ENCODE assay signal across 31 mouse cellular contexts in genomic region chr1:180197956-180198355, GRCm38 (mm10). TPM values are rescaled to one million over a fixed set of nuclear protein-coding genes. Genes with fewer than 3 reads are reported as not detected.
DNase-seq lines count a peak whose midpoint lies in the region; TF ChIP-seq lines count a peak whose summit lies in the region.
"Had no signal": no experiment of that assay in that cellular context is flagged by ENCODE, and none has a peak within 500 bp of the region (broad histone marks: within the 10 kb centered on the region; RNA-seq: fewer than 3 reads in every experiment).

No protein-coding gene starts in this region.

- peak overlapping the region; percentile 81 for H3K27ac ChIP-seq in spleen, adult 2 months (ENCODE audit: insufficient read depth, low read length)
- H3K27ac ChIP-seq: embryonic facial prominence, embryonic 13.5 days; forebrain, embryonic 12.5 days; heart, adult 2 months; heart, embryonic 13.5 days; hindbrain, embryonic 14.5 days; layer of hippocampus, adult 2 months; limb, embryonic 10.5 days; limb, embryonic 15.5 days; liver, embryonic 13.5 days; midbrain, embryonic 12.5 days; neural tube, embryonic 13.5 days; stomach, postnatal 0 days had no signal

- H3K4me1 ChIP-seq in spleen, adult 2 months (ENCODE audit: control insufficient read depth, insufficient read depth, insufficient read length) = peaks cover 12% of the 10 kb centered on the region; the same call in 1 of the 2 replicates

- peak in 1 of 2 experiments; percentile 43 for DNase-seq in spleen, adult 2 months (ENCODE audit: low read depth in 1 of 2, low spot score in 2 of 2)
- DNase-seq in spleen, adult 12 weeks (ENCODE audit: low spot score) = no peak
- peak; percentile 20 for DNase-seq in 416B (ENCODE audit: low read depth)
- DNase-seq in B cell, adult 2 months = peak; percentile 50 to 54
- DNase-seq in splenic B cell, adult 2 months (ENCODE audit: low read depth, low spot score) = peak; percentile 65
- no peak for DNase-seq in left cerebral cortex, adult 9 months (ENCODE audit: low spot score in 2 of 2)
- DNase-seq: adrenal gland, postnatal 14 days; cerebellum, adult 11-12 months; cerebellum, postnatal 10 days; forebrain, postnatal 0 days; heart, adult 2 months; heart, postnatal 10 days; kidney, adult 11 months; kidney, postnatal 36 days; liver, embryonic 13.5 days; lung, adult 2 months; lung, postnatal 14 days; right cerebral cortex, postnatal 4 days; thymus, adult 18-20 months; thymus, postnatal 36 days had no signal

- TF ChIP-seq CTCF in spleen, adult 2 months (IDR thresholded peaks at IDR 0.05; ENCODE audit: extremely low read depth, insufficient read depth, insufficient read length, insufficient replicate concordance) = no peak

- no peak for TF ChIP-seq POLR2A in spleen, adult 2 months (IDR thresholded peaks at IDR 0.05; ENCODE audit: low read depth, low read length)

- no peaks in the 10 kb centered on the region for H3K36me3 ChIP-seq in spleen, adult 2 months (ENCODE audit: control insufficient read depth, insufficient read depth, low read length)
- H3K36me3 ChIP-seq in splenic B cell, adult 2 months (ENCODE audit: control insufficient read depth, insufficient read depth, low read length, poor library complexity, severe bottlenecking) = no peaks in the 10 kb centered on the region
- H3K36me3 ChIP-seq: embryonic facial prominence, embryonic 13.5 days; forebrain, embryonic 12.5 days; heart, embryonic 13.5 days; limb, embryonic 10.5 days; limb, embryonic 15.5 days; liver, embryonic 13.5 days; midbrain, embryonic 12.5 days; neural tube, embryonic 13.5 days had no signal

- WGBS in spleen, adult 2 months = 73% methylated on average over 3 of the region's 3 CpGs

- no peaks in the 10 kb centered on the region for H3K27me3 ChIP-seq in spleen, adult 2 months (ENCODE audit: control insufficient read depth, insufficient read depth, low read length)
- no peaks in the 10 kb centered on the region for H3K27me3 ChIP-seq in splenic B cell, adult 2 months (ENCODE audit: control insufficient read depth, insufficient read depth, low read length, poor library complexity, severe bottlenecking)
- H3K27me3 ChIP-seq: liver, embryonic 13.5 days; Patski had no signal

- no peak overlapping the region for H3K4me3 ChIP-seq in spleen, adult 2 months (ENCODE audit: extremely low read depth, insufficient read depth, insufficient read length)
- H3K4me3 ChIP-seq: embryonic facial prominence, embryonic 13.5 days; forebrain, embryonic 12.5 days; heart, adult 2 months; heart, embryonic 13.5 days; layer of hippocampus, adult 2 months; limb, embryonic 10.5 days; limb, embryonic 15.5 days; liver, embryonic 13.5 days; midbrain, embryonic 12.5 days; neural tube, embryonic 13.5 days had no signal

RNA-seq across cellular contexts. Expression of gene Coq8a, which starts 1.4 kb away (rescaled TPM):
- polyA plus RNA-seq in spleen, adult 2 months (2012; rRNA removed) = 24.0 and 27.5 TPM in 2 replicates

Comparison
In these comparisons a context has a peak if more than half of its experiments do, and no peak if none do; other contexts are left out.
1. DNase-seq: peak in 416B (single experiment), B cell, adult 2 months (2 of 2) and splenic B cell, adult 2 months (single experiment); none in spleen, adult 12 weeks (single experiment) and left cerebral cortex, adult 9 months (0 of 2).